Mouse (Mus musculus) layer of hippocampus, adult 9-11 months (tissue): ENCODE results near the gene Cables2.
A peak's percentile ranks its signal among the peaks of the same experiment; 100 is the strongest.

Experiments used
- DNase-seq: peaks from one replicate; pipeline ENCODE4 v3.0.0; 2022

The Cables2 gene

GRCm38 (mm10) chr2:180273394-180274244, at the start of gene Cables2:
Gene Cables2, minus strand, starts transcription at chr2:180273496.
- DNase-seq: peak; percentile 97

DNA sequence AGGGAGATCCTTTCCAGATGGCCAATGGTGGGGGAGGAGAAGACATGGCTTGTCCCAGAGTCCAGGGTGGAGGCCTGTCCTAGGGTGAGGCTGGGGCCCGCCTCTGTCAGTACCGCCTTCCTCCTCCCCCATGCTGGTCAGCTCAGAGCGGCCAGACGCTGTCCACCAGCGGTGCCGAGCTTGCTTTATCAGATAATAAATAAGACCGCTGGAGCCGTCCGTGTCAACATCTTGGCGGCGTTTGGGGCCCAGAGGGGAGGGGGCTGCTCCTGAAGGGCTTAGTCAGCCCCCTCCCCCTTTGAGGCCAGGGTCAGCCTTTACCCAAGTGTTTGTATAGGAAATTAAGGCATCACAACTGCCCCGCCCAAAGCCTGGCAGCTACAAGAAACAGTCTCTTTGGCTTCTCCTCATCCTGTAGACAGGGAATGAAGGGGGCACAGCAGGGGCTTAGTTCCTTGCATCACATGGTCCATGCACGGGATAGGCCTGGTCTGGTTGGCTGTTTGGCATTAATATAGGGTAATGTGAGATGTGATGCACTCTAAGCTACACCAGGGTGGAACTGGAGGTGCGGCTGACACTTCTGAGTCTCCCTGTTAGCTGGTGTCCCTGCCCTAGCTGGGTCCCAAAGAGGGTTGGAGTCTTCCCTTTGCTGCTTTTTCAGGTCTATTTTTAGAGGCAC, 49.5 kb upstream of the Cables2 start:
- no peak for DNase-seq

GRCm38 (mm10) chr2:180320216-180320615, 46.9 kb upstream of the Cables2 start:
- no peak for DNase-seq

- no peak for DNase-seq
Observed at GRCm38 (mm10) chr2:180317591-180317990, 44.3 kb upstream of the Cables2 start.

- DNase-seq: no peak
Observed at GRCm38 (mm10) chr2:180314292-180314691, 41.0 kb upstream of the Cables2 start.

- no peak for DNase-seq
Observed at GRCm38 (mm10) chr2:180311147-180311546, 37.9 kb upstream of the Cables2 start.

GRCm38 (mm10) chr2:180307680-180308079, 34.4 kb upstream of the Cables2 start:
- DNase-seq: no peak

DNA sequence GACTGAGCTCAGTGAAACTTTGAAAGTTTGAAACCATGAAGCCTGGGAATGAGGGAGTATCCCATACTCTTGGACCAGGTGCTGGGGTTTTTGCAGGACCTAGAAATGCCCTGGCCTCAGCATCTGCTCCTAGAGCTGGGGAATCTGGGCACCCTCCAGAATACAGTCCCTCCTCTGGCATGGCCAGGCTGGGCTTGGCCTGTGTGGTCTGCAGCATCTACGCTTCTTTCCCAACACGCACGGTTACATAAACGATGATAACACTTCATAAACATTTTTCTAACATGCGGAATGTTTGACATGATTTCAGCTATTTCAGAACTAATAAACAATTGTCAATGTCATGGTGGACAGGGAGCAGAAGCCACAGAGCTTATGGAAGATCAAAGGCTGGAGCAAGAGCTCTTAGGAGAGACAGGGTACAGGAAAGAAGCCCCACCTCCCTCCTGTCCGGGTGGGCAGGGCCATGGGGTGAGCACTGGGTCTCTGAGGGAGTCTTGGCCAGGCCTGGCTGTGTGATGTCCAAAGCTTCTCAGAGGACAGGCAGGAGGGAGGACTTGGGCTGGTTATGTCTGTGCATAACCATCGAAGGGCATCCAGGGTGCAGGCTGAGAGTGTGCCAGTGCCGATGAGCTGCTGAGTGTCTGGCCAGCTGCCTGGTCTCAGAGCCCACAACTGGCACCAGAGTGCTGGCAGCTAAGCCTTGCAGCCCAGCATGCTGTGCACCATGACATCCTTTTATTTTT, 33.3 kb upstream of the Cables2 start:
- no peak for DNase-seq

DNA sequence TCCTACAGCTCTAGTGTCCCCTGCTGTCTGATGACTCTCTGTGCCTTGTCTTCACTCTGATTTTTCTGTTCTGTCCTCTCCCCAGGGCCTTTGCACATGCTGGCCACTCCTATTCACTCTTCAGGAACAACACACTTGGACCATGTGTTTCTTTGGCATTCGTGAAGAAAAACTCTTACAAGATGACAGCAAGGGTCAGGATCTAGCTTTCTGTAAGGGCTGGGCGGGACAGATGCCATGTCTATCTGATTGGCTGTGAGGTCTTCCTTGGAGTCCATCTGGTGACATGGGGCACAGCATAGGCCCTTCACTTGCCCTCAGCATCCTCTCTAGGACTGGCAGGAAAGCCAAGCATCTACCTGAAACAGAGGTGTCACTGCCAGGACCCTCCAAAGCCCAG, 32.7 kb upstream of the Cables2 start:
- DNase-seq: no peak

DNA sequence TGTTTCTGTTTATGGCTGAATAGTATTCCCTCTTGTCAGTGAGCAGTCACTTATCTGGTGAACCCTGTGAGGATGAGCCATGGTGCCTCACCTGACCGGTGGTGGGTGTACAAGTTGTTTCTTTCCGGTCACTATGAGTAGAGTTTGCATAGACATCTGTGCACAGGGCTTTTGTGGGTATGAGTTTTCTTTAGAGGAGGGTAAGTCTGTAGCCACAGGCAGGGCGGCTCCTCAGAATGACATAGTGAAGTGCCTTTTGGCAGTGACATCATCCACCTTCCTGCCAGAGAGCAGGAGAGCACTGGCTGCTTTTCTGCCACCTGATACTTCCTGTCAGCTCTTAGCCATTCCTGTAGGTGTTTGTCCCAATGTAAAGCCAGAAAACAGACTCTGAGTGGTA, 32.2 kb upstream of the Cables2 start:
- DNase-seq: no peak

DNA sequence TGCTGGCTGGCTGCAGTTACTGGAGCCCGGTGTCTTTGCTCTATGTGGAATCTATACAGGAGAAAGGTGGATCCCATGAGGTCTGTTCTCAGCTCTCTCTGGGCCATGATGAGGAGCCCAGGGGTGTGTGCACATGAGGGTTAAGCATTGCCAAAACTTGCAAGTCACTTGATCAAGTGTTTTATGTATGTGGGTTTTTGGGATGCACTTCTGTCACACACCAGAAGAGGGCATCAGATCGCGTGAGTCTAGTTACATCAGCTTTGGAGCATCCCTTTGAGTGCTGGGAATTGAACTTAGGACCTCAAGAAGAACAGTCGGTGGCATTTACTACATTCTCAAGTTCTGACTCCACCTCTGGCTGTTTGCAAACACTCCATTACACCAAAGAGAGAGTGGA, 31.3 kb upstream of the Cables2 start:
- no peak for DNase-seq

- no peak for DNase-seq
Observed at GRCm38 (mm10) chr2:180303468-180303867, 30.2 kb upstream of the Cables2 start.

DNA sequence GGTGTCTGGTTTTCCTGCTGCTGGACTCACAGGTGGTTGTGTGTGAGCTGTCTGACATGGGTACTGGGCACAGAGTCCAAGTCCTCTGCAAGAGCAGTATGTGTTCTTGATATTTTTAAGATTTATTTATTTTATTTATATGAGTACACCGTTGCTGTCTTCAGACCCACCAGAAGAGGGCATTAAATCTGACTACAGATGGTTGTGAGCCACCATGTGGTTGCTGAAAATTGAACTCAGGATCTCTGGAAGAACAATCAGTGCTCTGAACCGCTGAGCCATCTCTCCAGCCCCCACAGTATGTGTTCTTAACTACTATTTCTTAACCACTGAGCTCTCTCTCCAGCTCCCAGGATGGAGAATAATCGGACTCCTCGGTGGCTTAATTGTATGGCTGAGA, 28.9 kb upstream of the Cables2 start:
- DNase-seq: no peak

DNA sequence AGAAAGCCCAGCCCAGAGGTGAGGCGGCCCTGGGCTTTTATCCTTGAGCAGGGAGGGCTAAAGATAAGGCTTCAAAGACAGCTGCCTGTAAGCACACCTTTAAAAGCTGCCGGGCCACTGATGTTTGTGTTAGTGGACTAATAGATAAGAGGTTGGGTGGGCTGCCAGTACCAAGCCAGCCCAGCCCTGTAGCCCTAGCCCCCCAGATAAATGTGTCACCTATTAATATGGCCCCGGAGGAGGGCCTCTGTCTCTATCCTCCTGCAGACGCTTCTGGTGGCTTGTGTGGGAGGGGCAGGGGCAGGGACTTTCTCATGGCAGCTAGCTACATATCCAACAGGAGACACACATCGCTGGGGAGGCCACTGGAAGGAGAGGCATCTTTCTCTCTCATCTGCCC, 27.5 kb upstream of the Cables2 start:
- DNase-seq: no peak

DNA sequence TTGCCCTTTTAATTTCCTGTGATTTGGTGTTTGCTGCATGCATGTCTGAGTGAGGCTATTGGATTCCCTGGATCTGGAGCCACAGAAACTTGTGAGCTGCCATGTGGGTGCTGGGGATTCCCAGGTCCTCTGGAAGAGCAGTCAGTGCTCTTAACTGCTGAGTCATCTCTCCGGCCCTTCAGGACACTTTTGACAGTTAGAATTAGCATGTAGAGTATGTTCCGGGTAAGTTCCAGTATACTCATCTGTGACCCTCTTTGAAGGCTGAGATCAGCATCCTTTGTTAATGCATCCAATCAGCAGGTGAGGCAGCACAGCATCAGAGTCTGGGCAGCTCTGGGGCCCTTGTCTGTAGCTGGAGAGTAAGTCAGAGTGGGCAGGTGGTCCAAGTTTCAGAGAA, 27.0 kb upstream of the Cables2 start:
- no peak for DNase-seq

DNA sequence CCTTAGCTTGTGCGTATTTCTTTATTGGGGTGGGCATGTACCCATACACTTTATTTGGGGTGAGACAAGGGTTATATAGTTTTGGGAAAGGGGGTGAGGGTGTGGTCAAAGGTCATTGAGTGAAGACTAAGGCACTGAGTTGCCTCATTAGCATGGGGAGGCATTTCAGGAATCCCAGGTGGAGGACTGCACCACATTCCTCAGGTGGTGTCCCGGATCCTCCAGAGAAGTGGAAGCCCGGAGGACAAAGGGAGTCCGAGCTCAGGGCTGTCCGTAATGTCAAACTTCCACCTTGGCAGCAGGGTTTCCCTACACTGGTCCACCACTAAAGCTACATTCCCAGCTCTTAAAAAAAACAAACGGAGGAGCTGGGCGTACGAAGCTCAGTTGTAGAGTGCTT, 19.6 kb upstream of the Cables2 start:
- DNase-seq: no peak

DNA sequence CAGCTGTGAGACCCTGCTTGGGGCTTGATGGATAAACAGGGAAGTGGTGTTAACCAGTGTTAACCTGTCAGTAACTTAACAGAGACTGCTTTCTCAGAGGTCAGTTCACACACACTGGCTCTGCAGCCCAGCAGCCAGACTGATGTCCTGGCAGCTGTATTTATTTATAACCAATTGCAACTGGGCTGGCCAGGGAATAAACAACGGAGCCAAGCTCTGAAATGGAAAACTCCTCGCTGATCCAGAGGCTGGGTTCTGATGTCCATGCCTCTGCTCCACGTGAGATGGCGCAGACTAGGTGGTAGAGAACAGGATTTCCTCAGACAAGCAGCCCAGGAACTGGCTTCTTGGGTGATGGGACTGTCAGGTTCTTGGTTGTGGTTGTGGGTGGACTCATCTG, 18.7 kb upstream of the Cables2 start:
- no peak for DNase-seq

- no peak for DNase-seq
Observed at GRCm38 (mm10) chr2:180291566-180291965, 18.3 kb upstream of the Cables2 start.

DNA sequence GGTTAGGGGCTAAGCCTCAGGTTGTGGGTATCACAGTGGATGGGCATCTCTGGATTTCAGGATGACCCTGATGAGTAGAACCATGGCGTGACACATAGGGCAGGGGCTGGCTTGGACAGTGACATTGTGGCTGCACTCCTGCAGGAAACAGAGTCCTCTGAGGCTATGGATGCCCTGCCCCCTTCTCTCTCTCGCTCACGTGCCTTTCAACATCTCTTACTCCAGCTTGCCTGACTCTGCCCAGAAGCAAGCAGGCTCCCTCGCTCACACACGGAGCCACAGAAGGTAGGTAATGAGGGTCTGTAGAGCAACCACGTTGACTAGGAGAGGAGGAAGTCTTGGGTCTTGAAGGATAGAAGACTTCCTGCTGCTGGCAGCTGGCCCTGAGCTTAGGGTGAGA, 17.2 kb upstream of the Cables2 start:
- DNase-seq: no peak

GRCm38 (mm10) chr2:180289440-180290108, 16.3 kb upstream of the Cables2 start, which contains the start of gene Rbbp8nl:
Gene Rbbp8nl, minus strand, starts transcription at chr2:180289879.
- no peak for DNase-seq

DNA sequence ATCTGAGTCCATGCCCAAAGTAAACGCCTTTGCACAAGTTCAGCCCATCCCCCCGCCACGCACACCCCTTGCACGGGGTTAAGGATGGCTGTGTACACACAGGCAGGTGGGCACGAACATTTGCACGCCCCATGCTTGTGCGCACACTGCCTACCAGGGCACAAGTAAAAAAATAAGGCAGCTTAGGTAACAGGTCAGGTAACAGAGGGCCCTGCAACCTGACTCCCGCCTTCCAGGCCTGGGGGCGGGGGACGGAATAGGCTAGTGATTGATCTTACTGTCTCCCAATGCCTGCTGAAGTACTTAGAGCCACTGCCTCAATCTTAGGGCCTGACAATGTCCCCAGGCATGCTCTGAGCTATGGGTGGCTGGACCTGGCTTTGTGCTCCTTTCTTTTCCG, 15.7 kb upstream of the Cables2 start:
- no peak for DNase-seq

DNA sequence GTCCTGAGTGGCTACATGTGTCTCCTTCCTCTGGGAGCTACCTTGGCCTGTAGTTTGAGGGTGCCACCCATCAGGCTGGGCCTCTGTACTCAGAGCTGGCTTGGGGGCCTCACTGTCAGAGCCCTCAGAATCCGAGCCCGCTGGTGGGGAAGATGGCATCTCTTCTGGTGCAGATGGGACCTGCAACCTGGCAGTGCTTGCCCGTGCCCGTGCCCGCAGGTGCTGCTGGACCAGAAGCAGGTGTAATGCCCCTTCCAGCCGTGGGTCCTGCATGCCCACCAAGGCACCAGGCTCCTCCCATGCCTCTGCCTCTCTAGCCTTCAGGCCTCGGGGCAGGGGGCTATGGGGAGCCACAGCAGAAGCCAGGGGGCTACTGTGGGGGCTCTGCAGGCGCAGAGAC, 6.0 kb upstream of the Cables2 start:
- no peak for DNase-seq

DNA sequence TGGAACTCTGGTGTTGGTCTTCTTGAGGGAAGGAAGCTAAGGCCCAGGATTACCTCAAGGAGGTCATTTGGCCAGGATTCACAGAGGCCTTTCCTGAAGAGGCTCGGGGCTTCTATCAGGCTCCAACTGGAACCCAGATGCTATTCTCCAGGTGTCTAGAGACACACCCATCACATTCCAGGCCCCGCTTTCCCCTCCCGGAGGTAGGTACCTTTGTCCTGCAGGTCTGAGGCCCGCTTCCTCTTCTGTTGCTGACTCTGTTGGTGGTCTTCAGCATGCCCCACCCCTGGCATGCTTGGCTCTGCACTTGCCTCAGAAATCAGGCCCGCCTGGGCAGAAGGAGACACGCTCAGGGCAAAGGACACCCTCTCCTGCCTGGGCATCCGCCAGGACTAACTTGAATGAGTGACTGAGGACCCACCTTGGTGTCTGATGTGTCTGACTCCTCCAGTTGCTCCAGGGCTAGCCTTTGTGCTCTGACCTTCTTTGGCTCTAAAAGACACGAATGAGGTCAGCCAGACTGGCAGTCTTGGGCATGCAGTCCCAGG, 4.6 kb upstream of the Cables2 start:
- DNase-seq: no peak
